Mouse (Mus musculus) neural tube, embryonic 12.5 days (tissue): ENCODE measurements at regions not wholly inside any gene's neighbourhood (a gene's known extent, or its start where the extent isn't known, plus 50 kb on each side); places are given as distances from the start of the nearest gene placed in this dataset.

Source experiments
- ATAC-seq: fragments of 200-750 bp; cut with Nextera tagmentation; 2 replicates; pipeline ENCODE4 v1.8.0; 2017; ENCODE audit warnings: low read depth, mild to moderate bottlenecking, moderate TSS enrichment, moderate library complexity; ENCODE audit not compliant: low FRiP score
- H3K27ac ChIP-seq: fragments of 300-500 bp; sonication (generic); 2 replicates; pipeline ENCODE4 v1.5.1; 2016
- H3K27me3 ChIP-seq: fragments of 300-500 bp; sonication (generic); replicated peaks from 2 replicates; pipeline ENCODE4 v1.6.1; 2016; ENCODE audit warnings: mild to moderate bottlenecking
- H3K36me3 ChIP-seq: fragments of 300-500 bp; sonication (generic); 2 replicates; pipeline ENCODE4 v1.6.1; 2016; ENCODE audit warnings: mild to moderate bottlenecking
- H3K4me1 ChIP-seq: fragments of 300-500 bp; sonication (generic); 2 replicates; pipeline ENCODE4 v1.6.1; 2016
- H3K4me2 ChIP-seq: fragments of 300-500 bp; sonication (generic); replicated peaks from 2 replicates; pipeline ENCODE4 v1.6.1; 2016; ENCODE audit warnings: mild to moderate bottlenecking
- H3K4me3 ChIP-seq: fragments of 300-500 bp; sonication (generic); 2 replicates; pipeline ENCODE4 v1.5.1; 2016
- H3K9ac ChIP-seq: fragments of 300-500 bp; sonication (generic); 2 replicates; pipeline ENCODE4 v1.6.1; 2016; ENCODE audit warnings: mild to moderate bottlenecking
- H3K9me3 ChIP-seq: fragments of 300-500 bp; sonication (generic); 2 replicates; pipeline ENCODE4 v1.6.1; 2016; ENCODE audit warnings: mild to moderate bottlenecking
- WGBS: fragments of 180-500 bp; shearing (Covaris S2); methylation state at CpG from one replicate; pipeline ENCODE4 v1.1.7; 2016; 5-methylcytosine and 5-hydroxymethylcytosine counted together

DNA sequence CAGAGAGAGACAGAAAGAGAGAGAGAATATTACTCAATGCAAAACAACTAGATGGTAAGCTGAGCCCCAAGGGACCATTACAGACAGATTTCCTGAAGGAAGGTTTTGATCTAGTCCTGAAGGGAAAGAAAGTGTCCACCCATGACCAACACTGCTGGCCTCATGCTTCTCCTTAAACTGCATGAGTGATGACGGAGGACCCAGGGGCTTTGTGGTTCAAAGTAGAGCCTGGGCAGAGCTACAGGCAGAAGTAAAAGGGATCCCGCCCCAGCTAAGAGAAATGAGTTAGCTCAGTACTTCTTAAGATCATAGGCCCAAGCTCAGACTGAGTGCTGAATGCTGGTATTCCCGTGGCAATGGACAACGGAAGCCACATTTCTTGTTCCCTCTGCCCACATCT, 476.9 kb downstream of the Bnc2 start:
- WGBS, result 94% methylated on average over 4 of the region's 4 CpGs
- no peak for ATAC-seq
- Histone ChIP-seq H3K27ac (no peak overlapping the region), H3K9ac (no peak overlapping the region), H3K4me3 (no peak overlapping the region), H3K9me3 (no peaks in the 10 kb centered on the region), H3K36me3 (no peaks in the 10 kb centered on the region), H3K4me1 (peaks cover 26% of the 10 kb centered on the region), H3K27me3 (no peaks in the 10 kb centered on the region), H3K4me2 (no peak overlapping the region)

DNA sequence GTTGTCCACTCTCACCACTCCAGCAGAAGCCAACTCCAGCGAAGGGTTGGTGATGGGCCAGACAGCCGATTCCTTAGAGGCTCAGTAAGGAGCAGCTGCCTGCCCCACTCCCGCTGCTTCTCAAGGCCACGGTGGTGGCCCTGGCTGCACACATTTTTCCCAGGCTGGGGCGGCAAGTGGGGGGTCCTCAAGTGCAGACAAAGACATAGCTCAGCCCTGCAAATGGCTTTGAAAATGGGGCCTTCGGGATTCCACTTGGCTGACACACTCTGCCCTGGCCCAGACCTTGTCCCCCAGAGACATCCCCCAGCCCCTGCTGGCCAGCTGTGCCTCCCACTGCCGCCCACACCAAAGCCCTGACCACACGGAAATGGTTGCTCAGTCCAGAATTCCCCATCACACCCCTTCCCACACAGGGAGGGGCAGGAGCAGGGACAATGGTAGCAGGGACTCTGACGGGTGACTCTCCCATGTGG, 475.9 kb downstream of the Bnc2 start:
- ATAC-seq, result no peak
- H3K9ac ChIP-seq, result 0 out of 2 replicates have a peak overlapping the region, but pooled peaks have one; percentile 5
- no peaks in the 10 kb centered on the region for H3K36me3 ChIP-seq
- H3K4me3 ChIP-seq, result no peak overlapping the region
- H3K4me1 ChIP-seq, result peaks cover 31% of the 10 kb centered on the region
- no peaks in the 10 kb centered on the region for H3K27me3 ChIP-seq
- H3K9me3 ChIP-seq, result no peaks in the 10 kb centered on the region
- 36% methylated on average over 9 of the region's 9 CpGs for WGBS
- no peak overlapping the region for H3K4me2 ChIP-seq
- no peak overlapping the region for H3K27ac ChIP-seq

DNA sequence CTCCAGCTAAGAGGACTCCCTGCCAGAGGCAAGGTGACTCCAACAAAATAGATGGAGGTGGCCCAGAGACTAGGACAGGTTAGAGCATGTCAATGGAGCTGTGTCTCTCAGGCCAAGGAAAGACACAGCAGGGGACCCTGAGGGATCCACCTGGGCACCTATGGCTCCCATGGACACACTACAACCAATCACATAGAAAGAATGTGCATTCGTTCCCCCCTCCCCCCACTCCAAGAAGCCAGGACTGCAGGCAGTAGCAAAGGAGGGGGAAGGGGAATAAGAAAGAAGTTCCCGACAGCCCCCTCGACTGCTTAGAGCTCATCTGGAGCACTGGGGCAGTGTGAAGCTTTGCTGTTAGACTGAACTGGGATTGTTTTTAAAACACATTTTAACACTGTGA, 474.1 kb downstream of the Bnc2 start:
- H3K4me2 ChIP-seq, result no peak overlapping the region
- no peak overlapping the region for H3K9ac ChIP-seq
- 69% methylated on average over 3 of the region's 3 CpGs for WGBS
- no peak overlapping the region for H3K4me3 ChIP-seq
- H3K36me3 ChIP-seq, result no peaks in the 10 kb centered on the region
- ATAC-seq, result no peak
- no peaks in the 10 kb centered on the region for H3K9me3 ChIP-seq
- H3K4me1 ChIP-seq, result peaks cover 31% of the 10 kb centered on the region
- no peaks in the 10 kb centered on the region for H3K27me3 ChIP-seq
- no peak overlapping the region for H3K27ac ChIP-seq

DNA sequence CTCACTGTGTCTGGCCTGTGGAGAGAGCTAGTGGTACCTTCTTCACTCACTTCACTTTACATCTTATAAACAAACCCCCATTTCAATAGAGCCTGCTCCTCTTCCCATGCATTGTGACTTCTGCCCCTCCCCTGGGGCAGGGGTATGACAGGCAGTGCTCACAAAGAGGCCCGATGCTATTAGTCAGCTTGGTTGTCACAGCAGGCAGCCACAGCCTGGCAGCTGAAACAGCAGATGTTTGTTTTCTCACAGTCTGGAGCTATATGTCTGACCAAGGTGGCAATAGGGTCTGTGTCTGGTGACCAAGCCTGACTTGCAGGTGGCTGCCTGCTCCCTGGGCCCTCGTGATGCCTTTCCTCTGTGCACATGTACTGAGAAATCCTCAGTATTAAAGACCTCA, 472.8 kb downstream of the Bnc2 start:
- Histone ChIP-seq H3K9ac (no peak overlapping the region), H3K27ac (no peak overlapping the region), H3K4me1 (peaks cover 31% of the 10 kb centered on the region), H3K27me3 (no peaks in the 10 kb centered on the region), H3K36me3 (no peaks in the 10 kb centered on the region), H3K9me3 (no peaks in the 10 kb centered on the region), H3K4me3 (no peak overlapping the region), H3K4me2 (no peak overlapping the region)
- WGBS, result 3% methylated on average over 2 of the region's 2 CpGs
- ATAC-seq, result peak; percentile 80

- no peaks in the 10 kb centered on the region for H3K27me3 ChIP-seq
- H3K4me1 ChIP-seq, result peaks cover 31% of the 10 kb centered on the region
- H3K9me3 ChIP-seq, result no peaks in the 10 kb centered on the region
- ATAC-seq, result no peak
- no peak overlapping the region for H3K27ac ChIP-seq
- no peak overlapping the region for H3K4me3 ChIP-seq
- H3K36me3 ChIP-seq, result no peaks in the 10 kb centered on the region
- H3K9ac ChIP-seq, result no peak overlapping the region
- H3K4me2 ChIP-seq, result no peak overlapping the region
- WGBS, result 76% methylated on average over 1 of the region's 1 CpGs
These were observed 471.4 kb downstream of the Bnc2 start for GRCm38 (mm10) chr4:84203680-84204079.

GRCm38 (mm10) chr4:84204777-84205176, 470.3 kb downstream of the Bnc2 start:
- Histone ChIP-seq H3K9me3 (no peaks in the 10 kb centered on the region), H3K4me3 (no peak overlapping the region), H3K27ac (no peak overlapping the region), H3K27me3 (no peaks in the 10 kb centered on the region), H3K4me2 (no peak overlapping the region), H3K36me3 (no peaks in the 10 kb centered on the region), H3K9ac (no peak overlapping the region), H3K4me1 (peaks cover 23% of the 10 kb centered on the region)
- ATAC-seq, result no peak

DNA sequence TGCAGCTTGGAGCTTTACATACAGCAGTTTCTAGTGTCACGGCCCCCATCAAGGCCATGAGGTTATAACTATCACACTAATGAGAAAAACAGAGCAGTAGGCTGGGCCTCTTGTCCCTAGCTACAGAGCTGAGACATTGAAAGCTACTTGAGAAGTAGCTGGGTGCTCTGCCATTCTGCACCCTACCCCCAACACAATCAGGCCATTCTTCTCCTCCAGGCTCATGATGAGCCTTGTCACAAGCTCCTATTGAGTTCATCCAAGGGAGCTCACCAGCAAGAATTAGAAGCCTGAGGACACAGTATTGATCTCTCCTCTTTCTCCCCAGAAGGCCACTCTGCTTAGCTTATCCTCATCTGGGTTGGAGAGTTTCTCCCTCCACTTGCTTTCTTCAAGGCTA, 466.9 kb downstream of the Bnc2 start:
- Histone ChIP-seq H3K27me3 (no peaks in the 10 kb centered on the region), H3K9ac (no peak overlapping the region), H3K4me1 (0 out of 2 replicates have a peak, but pooled peaks cover 5% of the 10 kb centered on the region), H3K4me2 (no peak overlapping the region), H3K9me3 (no peaks in the 10 kb centered on the region), H3K4me3 (no peak overlapping the region), H3K27ac (no peak overlapping the region), H3K36me3 (no peaks in the 10 kb centered on the region)
- 68% methylated on average over 1 of the region's 1 CpGs for WGBS
- no peak for ATAC-seq

- no peak for ATAC-seq
- WGBS, result 91% methylated on average over 2 of the region's 2 CpGs
- Histone ChIP-seq H3K36me3 (no peaks in the 10 kb centered on the region), H3K4me3 (no peak overlapping the region), H3K9me3 (no peaks in the 10 kb centered on the region), H3K27me3 (no peaks in the 10 kb centered on the region), H3K27ac (no peak overlapping the region), H3K9ac (no peak overlapping the region), H3K4me2 (no peak overlapping the region), H3K4me1 (no peaks in the 10 kb centered on the region)
These were observed 465.5 kb downstream of the Bnc2 start for GRCm38 (mm10) chr4:84209538-84209937.

- H3K27me3 ChIP-seq, result no peaks in the 10 kb centered on the region
- H3K4me2 ChIP-seq, result no peak overlapping the region
- H3K36me3 ChIP-seq, result no peaks in the 10 kb centered on the region
- no peak for ATAC-seq
- H3K4me3 ChIP-seq, result no peak overlapping the region
- H3K4me1 ChIP-seq, result no peaks in the 10 kb centered on the region
- 44% methylated on average over 11 of the region's 11 CpGs for WGBS
- H3K9me3 ChIP-seq, result no peaks in the 10 kb centered on the region
- H3K27ac ChIP-seq, result no peak overlapping the region
- no peak overlapping the region for H3K9ac ChIP-seq
These were observed 463.7 kb downstream of the Bnc2 start for GRCm38 (mm10) chr4:84211311-84211875.

- 61% methylated on average over 6 of the region's 6 CpGs for WGBS
- Histone ChIP-seq H3K4me2 (no peak overlapping the region), H3K36me3 (no peaks in the 10 kb centered on the region)
These were observed 463.1 kb downstream of the Bnc2 start for GRCm38 (mm10) chr4:84212004-84212403.

GRCm38 (mm10) chr4:84214523-84214922, 460.6 kb downstream of the Bnc2 start:
- no peak overlapping the region for H3K4me2 ChIP-seq
- no peak overlapping the region for H3K27ac ChIP-seq
- no peak overlapping the region for H3K9ac ChIP-seq
- H3K36me3 ChIP-seq, result no peaks in the 10 kb centered on the region
- ATAC-seq, result no peak
- H3K27me3 ChIP-seq, result no peaks in the 10 kb centered on the region
- no peaks in the 10 kb centered on the region for H3K9me3 ChIP-seq
- no peaks in the 10 kb centered on the region for H3K4me1 ChIP-seq
- H3K4me3 ChIP-seq, result no peak overlapping the region
- 79% methylated on average over 8 of the region's 8 CpGs for WGBS

More at GRCm38 (mm10) chr4:84212004-84212403, 463.1 kb downstream of the Bnc2 start:
- Histone ChIP-seq H3K4me1 (no peaks in the 10 kb centered on the region), H3K9ac (no peak overlapping the region), H3K4me3 (no peak overlapping the region), H3K27me3 (no peaks in the 10 kb centered on the region), H3K9me3 (no peaks in the 10 kb centered on the region), H3K27ac (no peak overlapping the region)
- ATAC-seq, result no peak

DNA sequence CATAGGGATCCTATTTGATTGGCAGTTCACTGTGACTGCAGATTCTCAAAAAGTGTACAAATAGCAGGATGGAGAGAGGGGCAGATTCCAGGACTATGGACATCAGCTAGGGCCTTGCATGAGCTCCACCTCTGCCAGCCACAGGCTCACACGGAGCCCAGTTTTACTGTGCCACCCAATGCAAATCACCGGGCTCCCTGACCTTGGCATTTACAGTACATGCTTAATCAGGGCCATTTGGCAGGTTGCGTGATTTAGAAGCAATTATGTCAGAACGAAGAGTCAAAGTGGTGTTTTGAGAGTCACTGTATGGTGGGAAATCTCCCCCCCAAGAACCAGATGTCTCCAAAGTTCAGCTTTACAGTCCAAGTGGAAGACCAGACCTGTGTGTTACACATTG, 456.1 kb downstream of the Bnc2 start:
- no peaks in the 10 kb centered on the region for H3K4me1 ChIP-seq
- WGBS, result 83% methylated on average over 4 of the region's 4 CpGs
- H3K27me3 ChIP-seq, result no peaks in the 10 kb centered on the region
- no peak overlapping the region for H3K27ac ChIP-seq
- H3K9ac ChIP-seq, result no peak overlapping the region
- no peak for ATAC-seq
- no peak overlapping the region for H3K4me3 ChIP-seq
- H3K36me3 ChIP-seq, result no peaks in the 10 kb centered on the region
- no peaks in the 10 kb centered on the region for H3K9me3 ChIP-seq
- no peak overlapping the region for H3K4me2 ChIP-seq

- WGBS, result 58% methylated on average over 4 of the region's 4 CpGs
- no peak overlapping the region for H3K4me3 ChIP-seq
- no peaks in the 10 kb centered on the region for H3K27me3 ChIP-seq
- no peaks in the 10 kb centered on the region for H3K9me3 ChIP-seq
- H3K4me1 ChIP-seq, result no peaks in the 10 kb centered on the region
- no peak overlapping the region for H3K27ac ChIP-seq
- H3K36me3 ChIP-seq, result no peaks in the 10 kb centered on the region
- no peak overlapping the region for H3K9ac ChIP-seq
- no peak for ATAC-seq
- H3K4me2 ChIP-seq, result no peak overlapping the region
These were observed 452.9 kb downstream of the Bnc2 start for GRCm38 (mm10) chr4:84222057-84222717.
